Comparison of ENCODE assay signal across 8 mouse cellular contexts in genomic region chr11:117338503-117338902, GRCm38 (mm10).
DNase-seq lines count a peak whose midpoint lies in the region; ATAC-seq and TF ChIP-seq lines count a peak whose summit lies in the region.

No protein-coding gene starts in this region.

- no peaks in the 10 kb centered on the region for H3K27me3 ChIP-seq in E14TG2a.4 (ENCODE audit: insufficient read depth, low read length)
- H3K27me3 ChIP-seq in liver, embryonic 16.5 days (ENCODE audit: control insufficient read depth, insufficient read depth, low read depth, low read length) = no peaks in the 10 kb centered on the region

- no peak for TF ChIP-seq CTCF in E14TG2a.4 (conservative IDR thresholded peaks at IDR 0.05; ENCODE audit: low read length)

- no peak overlapping the region for H3K9ac ChIP-seq in liver, embryonic 16.5 days (ENCODE audit: low read depth, low read length)

- H3K4me2 ChIP-seq in liver, embryonic 16.5 days (ENCODE audit: low read depth, low read length) = 0 out of 2 replicates have a peak overlapping the region, but pooled peaks have one; percentile 18

- peak; percentile 65 for ATAC-seq in liver, embryonic 16.5 days (ENCODE audit: low read depth)

- H3K4me1 ChIP-seq in E14TG2a.4 (replicated peaks; ENCODE audit: low read depth, low read length) = peaks cover 96% of the 10 kb centered on the region
- H3K4me1 ChIP-seq in liver, embryonic 16.5 days (ENCODE audit: control insufficient read depth, low read depth, low read length) = peaks cover 74% of the 10 kb centered on the region

- H3K27ac ChIP-seq in liver, embryonic 16.5 days (ENCODE audit: low read length) = peak overlapping the region; percentile 61; the same call in 1 of the 2 replicates

- H3K36me3 ChIP-seq in E14TG2a.4 (ENCODE audit: insufficient read depth, low read length) = peaks cover 62% of the 10 kb centered on the region
- no peaks in the 10 kb centered on the region for H3K36me3 ChIP-seq in liver, embryonic 16.5 days (ENCODE audit: control insufficient read depth, insufficient read depth)

- peak; percentile 45 to 69 for DNase-seq in adrenal gland, adult (ENCODE audit: inconsistent age in 2 of 2, low spot score in 1 of 2)
- no peak for DNase-seq in adrenal gland, postnatal 4 days (ENCODE audit: low spot score in 2 of 2)
- DNase-seq in induced T-regulatory cell, adult 2 months (ENCODE audit: low read depth) = peak; percentile 54
- no peak for DNase-seq in layer of hippocampus, adult 11-12 months (ENCODE audit: low spot score)
- no peak for DNase-seq in gastrocnemius, postnatal 25 days
- DNase-seq in retina, embryonic 14.5 days (ENCODE audit: low spot score) = no peak

- 4% methylated on average over 8 of the region's 8 CpGs for WGBS in liver, embryonic 16.5 days (ENCODE audit: insufficient replicate concordance)

- H3K9me3 ChIP-seq in E14TG2a.4 (ENCODE audit: low read length) = no peaks in the 10 kb centered on the region
- no peaks in the 10 kb centered on the region for H3K9me3 ChIP-seq in liver, embryonic 16.5 days (replicated peaks; ENCODE audit: control insufficient read depth, low read length)

- peak overlapping the region; percentile 10; the same call in 1 of the 2 replicates for H3K4me3 ChIP-seq in E14TG2a.4 (replicated peaks; ENCODE audit: low read length)
- H3K4me3 ChIP-seq in liver, embryonic 16.5 days (ENCODE audit: low read depth, low read length) = no peak overlapping the region

Comparison
In these comparisons a context has a peak if more than half of its experiments do, and no peak if none do; other contexts are left out.
1. DNase-seq: peak in adrenal gland, adult (2 of 2) and induced T-regulatory cell, adult 2 months (single experiment); none in adrenal gland, postnatal 4 days (0 of 2), layer of hippocampus, adult 11-12 months (single experiment), gastrocnemius, postnatal 25 days (single experiment) and retina, embryonic 14.5 days (single experiment).